Mouse (Mus musculus) T-cell, adult 2 months (primary cell): ENCODE measurements around the gene Tceal3.
A peak's percentile ranks its signal among the peaks of the same experiment; 100 is the strongest.
"Not testable (repeated sequence)": the region's sequence is repeated elsewhere in the genome, so short reads cannot be mapped to it uniquely, and the experiment has no call there.

Experiments
- DNase-seq: peaks from one replicate; pipeline ENCODE4 v3.0.0; 2022; ENCODE audit warnings: low spot score

Tceal3 gene

DNA sequence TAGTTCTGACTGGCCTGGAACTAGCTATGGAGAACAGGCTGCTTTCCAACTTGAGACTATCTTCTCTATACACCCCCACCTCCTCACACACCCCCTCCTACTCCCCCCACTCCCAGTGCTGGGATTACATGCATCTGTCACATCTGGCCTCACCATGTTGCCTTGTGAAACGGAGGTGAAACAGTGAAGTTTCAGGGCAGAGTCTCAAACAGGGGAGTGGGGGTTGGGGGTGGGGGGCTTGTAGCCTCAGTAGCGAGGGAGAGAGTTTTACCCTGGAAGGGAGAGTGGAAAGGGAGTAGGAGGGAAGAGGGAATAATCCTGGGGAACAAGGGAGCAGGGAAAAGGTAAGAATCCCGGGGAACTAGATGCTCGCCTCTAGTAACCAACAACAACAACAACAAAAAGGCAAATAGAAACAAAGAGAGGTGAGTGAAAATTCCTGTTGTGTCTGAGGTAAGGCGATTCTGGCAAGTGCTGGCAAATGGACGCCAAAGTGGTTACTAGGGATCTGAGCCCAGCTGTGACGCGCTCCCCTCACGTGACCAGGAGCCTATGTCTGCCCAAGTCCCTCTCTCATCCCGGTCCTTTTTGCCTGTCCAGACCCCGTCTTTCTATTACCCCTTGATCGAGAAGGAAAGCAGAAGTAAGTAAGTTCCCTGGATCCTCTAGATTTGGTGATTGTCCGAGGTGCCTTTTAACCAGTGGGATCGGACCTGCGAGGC, 117.0 kb downstream of the Tceal3 start, which contains the start of gene Tceal1:
TSS of gene Tceal1 (plus strand) at position 537 of the 722 bp plus-strand sequence.
- no peak for DNase-seq

- peak; percentile 69 for DNase-seq
Measured at GRCm38 (mm10) chrX:136708168-136708681, 117.6 kb downstream of the Tceal3 start.

GRCm38 (mm10) chrX:136708782-136709181, 118.1 kb downstream of the Tceal3 start:
- no peak for DNase-seq

GRCm38 (mm10) chrX:136714742-136715474, 124.3 kb downstream of the Tceal3 start:
- DNase-seq: not testable (repeated sequence)
